Mouse (Mus musculus) retina, adult 2 months (tissue): ENCODE measurements around the gene Rcn3.
"Not testable (repeated sequence)": the region's sequence is repeated elsewhere in the genome, so short reads cannot be mapped to it uniquely, and the experiment has no call there.

Experiments
- DNase-seq: peaks from one replicate; pipeline ENCODE4 v3.0.0-alpha.2; 2012; ENCODE audit warnings: low read depth, low spot score

Rcn3 gene

GRCm38 (mm10) chr7:45098541-45099240 is 6.7 kb upstream of the Rcn3 start:
- no peak for DNase-seq

- no peak for DNase-seq
Observed at GRCm38 (mm10) chr7:45097479-45097878, 5.5 kb upstream of the Rcn3 start.

- DNase-seq = not testable (repeated sequence)
Observed at GRCm38 (mm10) chr7:45095965-45096364, 3.9 kb upstream of the Rcn3 start.

- DNase-seq = no peak
Observed at GRCm38 (mm10) chr7:45095367-45095766, 3.3 kb upstream of the Rcn3 start.

- DNase-seq = no peak
Observed at GRCm38 (mm10) chr7:45094121-45094520, 2.1 kb upstream of the Rcn3 start.

DNA sequence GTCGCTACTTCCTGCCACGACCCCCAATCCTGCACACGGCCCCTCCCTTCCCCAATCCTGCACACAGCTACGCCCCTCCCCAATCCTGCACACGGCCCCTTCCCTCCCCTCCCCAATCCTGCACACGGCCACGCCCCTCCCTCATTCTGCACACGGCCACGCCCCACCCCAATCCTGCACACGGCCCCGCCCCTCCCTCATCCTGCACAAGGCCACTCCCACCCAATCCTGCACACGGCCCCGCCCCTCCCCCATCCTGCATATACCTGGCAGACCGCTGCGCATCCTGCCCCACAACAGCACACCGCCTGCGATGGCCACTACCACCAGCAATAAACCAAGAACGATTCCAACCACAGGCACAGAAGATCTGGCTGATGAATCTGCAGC is 1.5 kb upstream of the Rcn3 start:
- no peak for DNase-seq

DNA sequence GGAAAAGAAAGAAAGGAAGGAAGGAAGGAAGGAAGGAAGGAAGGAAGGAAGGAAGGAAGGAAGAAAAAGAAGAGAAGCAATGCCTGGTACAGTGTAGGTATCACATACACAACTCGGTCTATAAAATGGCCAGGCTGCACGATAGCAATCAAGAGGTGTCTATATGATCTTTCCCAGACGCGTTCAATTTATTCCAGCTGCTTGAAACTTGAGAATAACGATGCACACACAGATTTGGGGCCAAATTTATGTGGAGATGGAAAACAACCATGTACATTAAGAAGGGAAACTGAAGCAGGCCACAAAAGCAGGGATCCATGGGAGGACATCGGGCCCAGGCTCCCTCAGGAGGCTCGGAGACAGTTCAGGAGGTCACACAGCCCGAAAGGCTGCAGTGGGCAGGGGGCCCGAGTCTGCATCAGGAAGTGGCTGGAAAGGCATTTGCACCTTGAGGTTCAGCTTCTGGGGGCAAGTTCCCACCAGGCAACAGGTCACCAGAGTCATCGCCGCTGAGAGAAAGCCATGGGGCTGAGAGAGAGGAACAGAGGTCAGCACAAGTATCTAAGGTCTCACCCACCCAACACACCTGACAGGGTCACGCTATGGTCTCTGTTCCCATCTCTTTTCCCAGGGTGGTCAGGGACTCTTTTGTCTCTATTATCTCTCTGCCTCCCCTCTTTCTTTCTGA is 951 bp upstream of the Rcn3 start:
- DNase-seq = no peak

GRCm38 (mm10) chr7:45091001-45091990 is 725 bp downstream of the Rcn3 start:
- no peak for DNase-seq

GRCm38 (mm10) chr7:45090251-45090977 is 1.6 kb downstream of the Rcn3 start:
- no peak for DNase-seq

GRCm38 (mm10) chr7:45088597-45088996 is 3.4 kb downstream of the Rcn3 start:
- no peak for DNase-seq

DNA sequence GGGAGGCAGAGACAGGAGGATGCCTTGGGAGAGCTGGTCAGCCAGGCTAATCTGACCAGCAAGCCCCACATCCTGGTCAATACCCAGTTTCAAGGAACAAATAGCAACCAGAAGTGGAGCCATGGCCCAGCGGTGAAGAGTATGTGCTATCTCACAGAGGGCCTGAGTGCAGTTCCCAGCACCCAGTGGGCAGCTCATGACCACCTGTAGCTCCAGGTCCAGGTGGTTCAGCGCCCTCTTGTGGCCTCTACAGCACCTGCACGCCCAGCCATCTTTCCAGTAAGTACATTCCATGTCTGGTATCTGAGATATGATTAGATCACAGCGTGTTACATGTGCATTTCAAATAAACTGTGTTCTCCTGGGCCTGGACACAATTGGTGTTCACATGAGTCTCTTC is 5.9 kb downstream of the Rcn3 start:
- no peak for DNase-seq

DNA sequence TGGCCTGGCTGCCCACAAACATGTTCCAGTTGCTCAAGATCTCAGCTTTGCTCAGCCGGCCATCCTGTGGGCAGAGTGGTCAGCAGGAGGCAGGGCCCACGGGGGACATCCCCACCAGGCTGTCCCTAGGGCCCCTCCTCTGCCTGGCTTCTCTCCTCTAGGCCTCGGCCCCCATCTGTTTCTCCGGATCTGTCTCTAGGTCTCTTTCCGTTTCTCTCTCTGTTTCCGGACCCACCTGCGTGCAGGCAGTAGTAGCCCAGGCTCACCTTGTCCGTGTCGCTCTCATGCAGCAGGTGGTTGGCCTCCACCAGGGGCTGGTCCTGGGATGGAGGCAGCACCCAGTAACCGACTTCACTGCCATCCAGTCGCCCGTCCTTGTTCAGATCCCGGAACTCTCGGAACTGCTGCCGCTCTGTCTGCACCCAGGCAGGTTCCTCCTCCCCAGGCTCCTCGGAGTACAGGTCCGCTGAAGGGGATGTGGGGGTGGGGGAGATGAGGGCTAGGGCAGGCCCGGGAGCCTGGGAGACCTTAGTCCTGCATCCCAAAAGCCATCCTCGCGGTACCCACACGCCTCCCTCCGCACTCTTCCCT is 8.6 kb downstream of the Rcn3 start:
- DNase-seq = no peak

- no peak for DNase-seq
Observed at GRCm38 (mm10) chr7:45082401-45083299, 9.4 kb downstream of the Rcn3 start.

DNA sequence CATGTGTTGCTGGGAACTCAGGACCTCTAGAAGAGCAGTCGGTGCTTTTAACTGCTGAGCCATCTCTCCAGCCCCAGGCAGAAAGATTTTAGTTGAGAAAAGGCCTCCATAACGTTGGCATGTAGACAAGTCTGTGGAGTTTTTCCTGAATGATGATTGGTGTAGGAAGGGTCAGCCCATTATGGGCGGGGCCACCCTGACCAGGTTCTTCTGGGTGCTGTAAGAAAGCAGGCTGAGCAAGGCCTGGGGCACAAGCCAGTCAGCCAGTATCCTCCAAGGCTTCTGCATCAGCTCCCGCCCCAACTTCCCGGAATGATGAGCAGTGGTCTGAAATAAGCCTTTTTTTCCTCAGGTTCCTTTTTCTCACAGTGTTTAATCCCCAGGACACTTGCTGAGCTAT is 11.0 kb downstream of the Rcn3 start:
- DNase-seq = no peak

- DNase-seq = peak; percentile 56
Observed at GRCm38 (mm10) chr7:45079856-45080255, 12.2 kb downstream of the Rcn3 start.

- peak; percentile 32 for DNase-seq
Observed at GRCm38 (mm10) chr7:45078513-45078912, 13.5 kb downstream of the Rcn3 start.

- no peak for DNase-seq
Observed at GRCm38 (mm10) chr7:45077829-45078228, 14.2 kb downstream of the Rcn3 start.

- DNase-seq = no peak
Observed at GRCm38 (mm10) chr7:45077322-45077721, 14.7 kb downstream of the Rcn3 start.

DNA sequence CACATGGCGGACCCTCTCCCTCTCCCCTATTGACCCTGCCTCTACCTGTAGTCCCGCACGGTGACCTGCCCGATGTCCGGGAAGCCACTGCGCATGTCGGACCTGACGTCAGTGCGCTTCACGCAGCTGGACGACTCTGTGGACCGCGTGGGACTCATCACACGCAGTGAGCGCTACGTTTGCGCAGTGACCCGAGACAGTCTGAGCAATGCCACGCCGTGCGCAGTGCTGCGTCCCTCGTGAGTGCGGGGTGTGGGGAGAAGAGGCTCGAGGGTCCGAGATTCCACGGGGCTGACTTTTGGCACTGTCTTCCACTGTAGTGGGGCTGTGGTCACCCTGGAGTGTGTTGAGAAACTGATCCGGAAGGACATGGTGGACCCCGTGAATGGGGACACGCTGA is 15.5 kb downstream of the Rcn3 start:
- DNase-seq = no peak

- no peak for DNase-seq
Observed at GRCm38 (mm10) chr7:45075405-45075804, 16.6 kb downstream of the Rcn3 start.
